In genomic region chr2:55262721-55263278, GRCm38 (mm10) we compare ENCODE assay signal across 11 mouse cellular contexts.
"Had no signal": no experiment of that assay in that cellular context is flagged by ENCODE, and none has a peak within 500 bp of the region (broad histone marks: within the 10 kb centered on the region; RNA-seq: fewer than 3 reads in every experiment).

No protein-coding gene starts in this region.

- H3K36me3 ChIP-seq: kidney, embryonic 15.5 days; limb, embryonic 13.5 days; neural tube, embryonic 15.5 days had no signal

- H3K9me3 ChIP-seq: kidney, embryonic 15.5 days; limb, embryonic 13.5 days; neural tube, embryonic 15.5 days had no signal

- DNase-seq: kidney, adult 2 months; kidney, postnatal 14 days; left cerebral cortex, postnatal 4 days; lung, adult 18-20 months; right cerebral cortex, adult 18-20 months; thymus, adult 2 months; thymus, postnatal 25 days had no signal

- H3K27ac ChIP-seq: kidney, embryonic 15.5 days; limb, embryonic 13.5 days; liver, embryonic 14.5 days; neural tube, embryonic 15.5 days had no signal

- H3K4me1 ChIP-seq: kidney, embryonic 15.5 days; limb, embryonic 13.5 days; neural tube, embryonic 15.5 days had no signal

- H3K9ac ChIP-seq: kidney, embryonic 15.5 days; limb, embryonic 13.5 days; liver, embryonic 14.5 days; neural tube, embryonic 15.5 days had no signal

- H3K27me3 ChIP-seq: kidney, embryonic 15.5 days; limb, embryonic 13.5 days; neural tube, embryonic 15.5 days had no signal

- H3K4me3 ChIP-seq: kidney, embryonic 15.5 days; limb, embryonic 13.5 days; neural tube, embryonic 15.5 days had no signal

- H3K4me2 ChIP-seq: kidney, embryonic 15.5 days; limb, embryonic 13.5 days; neural tube, embryonic 15.5 days had no signal
